ENCODE assay signal across 34 mouse cellular contexts in the genomic region with DNA sequence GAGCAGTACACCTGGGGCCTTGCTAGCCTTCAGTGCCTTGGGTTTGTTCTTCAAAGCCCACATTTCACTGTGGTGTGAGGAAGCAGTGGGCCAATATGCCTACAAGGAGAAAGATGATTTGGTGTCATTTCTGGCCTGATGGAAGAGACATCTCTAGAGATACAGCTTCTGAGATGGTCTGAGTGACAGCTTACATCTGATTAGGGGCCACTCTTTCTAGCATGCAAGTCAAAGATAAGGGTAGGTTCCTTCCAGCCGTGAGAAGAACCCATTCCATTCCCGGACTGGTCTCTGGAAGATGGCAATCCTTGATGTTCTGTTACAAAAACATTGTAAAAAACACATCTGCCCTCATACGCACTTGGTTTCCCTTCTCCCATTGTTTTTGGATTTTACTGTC.
"Had no signal": no experiment of that assay in that cellular context is flagged by ENCODE, and none has a peak within 500 bp of the region (broad histone marks: within the 10 kb centered on the region; RNA-seq: fewer than 3 reads in every experiment).

No protein-coding gene starts in this region.

- H3K36me3 ChIP-seq: heart, embryonic 12.5 days; heart, embryonic 13.5 days; heart, embryonic 15.5 days; hindbrain, embryonic 10.5 days; hindbrain, embryonic 12.5 days; hindbrain, embryonic 13.5 days; hindbrain, embryonic 15.5 days; intestine, embryonic 15.5 days; kidney, embryonic 15.5 days had no signal

- H3K9ac ChIP-seq: heart, embryonic 12.5 days; heart, embryonic 13.5 days; heart, embryonic 15.5 days; hindbrain, embryonic 12.5 days; hindbrain, embryonic 13.5 days; hindbrain, embryonic 14.5 days; hindbrain, embryonic 15.5 days; intestine, embryonic 15.5 days; kidney, embryonic 15.5 days had no signal

- H3K27ac ChIP-seq: heart, embryonic 13.5 days; heart, embryonic 15.5 days; hindbrain, embryonic 10.5 days; hindbrain, embryonic 12.5 days; hindbrain, embryonic 13.5 days; hindbrain, embryonic 14.5 days; hindbrain, embryonic 15.5 days; hindbrain, postnatal 0 days; intestine, embryonic 15.5 days; kidney, embryonic 15.5 days; kidney, postnatal 0 days; layer of hippocampus, adult 2 months; left cerebral cortex, adult 2 months had no signal

- H3K4me1 ChIP-seq: hindbrain, embryonic 15.5 days; intestine, embryonic 15.5 days; kidney, embryonic 15.5 days had no signal

- H3K4me2 ChIP-seq: heart, embryonic 11.5 days; heart, embryonic 12.5 days; heart, embryonic 13.5 days; heart, embryonic 15.5 days; hindbrain, embryonic 12.5 days; hindbrain, embryonic 13.5 days; hindbrain, embryonic 14.5 days; hindbrain, embryonic 15.5 days; intestine, embryonic 15.5 days; kidney, embryonic 15.5 days had no signal

- DNase-seq: heart, postnatal 10 days; heart, postnatal 14 days; heart, postnatal 36 days; heart, postnatal 4 days; kidney, adult 11 months; kidney, adult 18-20 months; kidney, adult 2 months; kidney, adult 8-10 months; kidney, adult 9 months; kidney, postnatal 10 days; kidney, postnatal 14 days; kidney, postnatal 25 days; kidney, postnatal 36 days; kidney, postnatal 4 days; layer of hippocampus, adult 9-11 months; layer of hippocampus, postnatal 36 days had no signal

- H3K4me3 ChIP-seq: heart, embryonic 12.5 days; heart, embryonic 13.5 days; heart, embryonic 15.5 days; hindbrain, embryonic 10.5 days; hindbrain, embryonic 12.5 days; hindbrain, embryonic 13.5 days; hindbrain, embryonic 15.5 days; intestine, embryonic 15.5 days; kidney, embryonic 15.5 days; layer of hippocampus, adult 2 months; left cerebral cortex, adult 2 months had no signal

- H3K9me3 ChIP-seq: heart, embryonic 12.5 days; heart, embryonic 13.5 days; heart, embryonic 15.5 days; hindbrain, embryonic 10.5 days; hindbrain, embryonic 12.5 days; hindbrain, embryonic 13.5 days; hindbrain, embryonic 15.5 days; intestine, embryonic 15.5 days; kidney, embryonic 15.5 days had no signal

- H3K27me3 ChIP-seq: heart, embryonic 12.5 days; heart, embryonic 13.5 days; heart, embryonic 15.5 days; hindbrain, embryonic 12.5 days; hindbrain, embryonic 13.5 days; hindbrain, embryonic 15.5 days; intestine, embryonic 15.5 days; kidney, embryonic 15.5 days had no signal

- ATAC-seq: hindbrain, postnatal 0 days; inflammation-experienced regulatory T-cells, adult 6 months; intestine, embryonic 15.5 days; intestine, embryonic 16.5 days; intestine, postnatal 0 days had no signal
